Mouse (Mus musculus) liver, adult 2 months (tissue): ENCODE measurements around the gene Tmem198b.

Source experiments
- CTCF ChIP-seq: fragments of 200-500 bp; IDR thresholded peaks from 2 replicates; pipeline ENCODE4 v1.5.1; 2011; ENCODE audit warnings: low read depth, low read length, control low read depth
- POLR2A ChIP-seq: fragments of 200-500 bp; IDR thresholded peaks from 2 replicates; pipeline ENCODE4 v1.6.1; 2011; ENCODE audit warnings: low read length, control low read depth; ENCODE audit not compliant: insufficient read depth; ENCODE audit errors: extremely low read depth

DNA sequence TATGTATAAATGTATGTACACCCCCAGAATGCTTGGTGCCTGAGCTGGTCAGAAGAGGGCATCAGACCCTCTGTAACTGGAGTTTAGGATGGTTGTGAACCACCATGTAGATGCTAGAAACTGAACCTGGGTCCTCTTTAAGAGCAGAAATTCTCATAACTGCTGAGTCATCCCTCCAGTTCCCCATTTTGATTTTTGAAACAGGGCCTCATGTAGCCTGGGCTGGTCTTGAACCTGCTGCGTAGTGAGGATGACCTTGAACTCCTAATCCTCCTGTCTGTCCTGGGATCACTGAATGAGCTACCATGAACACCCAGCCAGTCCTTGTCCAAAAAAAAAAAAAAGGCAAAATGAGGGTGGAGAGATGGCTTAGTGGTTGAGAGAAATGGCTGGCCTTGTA, 10.9 kb downstream of the Tmem198b start:
- TF ChIP-seq POLR2A (no peak), CTCF (no peak)
